Mouse (Mus musculus) thymus, adult 2 months (tissue): ENCODE measurements around the gene Hspg2.

Experiments
- CTCF ChIP-seq: fragments of 200-500 bp; IDR thresholded peaks from 2 replicates; pipeline ENCODE4 v1.5.1; 2012; ENCODE audit warnings: mild to moderate bottlenecking, control low read depth, low read length, moderate library complexity, borderline replicate concordance; ENCODE audit not compliant: control insufficient read depth, poor library complexity, insufficient read depth; ENCODE audit errors: extremely low read depth
- POLR2A ChIP-seq: fragments of 200-500 bp; IDR thresholded peaks from 2 replicates; pipeline ENCODE4 v1.6.1; 2012; ENCODE audit warnings: mild to moderate bottlenecking, low read length, control low read depth, moderate library complexity; ENCODE audit not compliant: control insufficient read depth, poor library complexity, insufficient read depth; ENCODE audit errors: extremely low read depth

DNA sequence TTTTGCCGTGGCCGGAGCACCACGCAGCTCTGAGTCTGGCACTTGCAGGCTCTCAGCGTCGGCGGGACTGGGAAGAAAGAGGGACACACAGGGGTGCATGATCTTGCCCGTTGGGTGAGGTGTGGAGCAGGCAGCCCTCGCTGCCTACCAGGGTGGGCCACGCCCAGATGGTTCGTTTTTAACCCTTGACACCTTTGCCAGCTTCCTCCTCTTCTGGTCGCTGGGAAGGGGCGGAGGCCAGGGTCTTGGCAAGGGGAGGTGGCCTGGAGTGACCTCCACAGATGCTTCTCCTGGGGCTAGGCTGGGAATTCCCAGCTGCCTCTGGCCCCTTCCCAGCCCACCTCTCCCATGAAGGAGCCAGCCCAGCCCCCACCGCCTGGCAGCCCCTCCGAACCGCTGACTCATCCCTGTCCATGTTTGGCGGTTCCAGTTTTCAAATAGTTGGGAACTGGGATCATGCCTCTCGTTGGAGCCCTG lies 8.2 kb downstream of the Hspg2 start:
- no peak for TF ChIP-seq POLR2A
- no peak for TF ChIP-seq CTCF
